Mouse (Mus musculus): ENCODE data around the gene Adig. TPM values are rescaled to one million over a fixed set of nuclear protein-coding genes. Genes with fewer than 3 reads are reported as not detected.

Adig gene
- total and polyA plus RNA-seq, 2 experiments from 2014 or later: not detected

DNA sequence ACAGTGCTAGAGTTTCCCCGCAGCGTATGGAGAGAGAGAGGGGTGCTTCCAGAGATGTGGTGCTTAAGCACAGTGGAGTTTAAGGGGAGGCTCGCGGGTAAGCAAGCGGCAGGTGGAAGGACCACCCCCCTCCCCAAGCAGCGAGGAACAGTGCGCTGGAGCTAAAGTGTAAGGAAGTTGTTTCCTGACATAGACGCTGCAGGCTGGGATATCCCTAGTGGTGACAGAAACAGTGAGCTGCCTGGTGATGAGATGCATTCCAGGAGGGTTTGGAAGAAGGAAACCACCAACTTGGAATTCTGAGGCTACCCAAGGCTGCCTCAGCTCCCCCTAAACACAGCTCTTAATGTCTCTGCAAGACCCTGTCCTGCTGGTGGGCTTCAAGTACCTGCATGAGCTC lies 53.4 kb downstream of the Adig start:
- peak overlapping the region; percentile 20 for H3K4me3 ChIP-seq (ENCODE audit: low read depth, low read length)
- H3K9me3 ChIP-seq (replicated peaks; ENCODE audit: control insufficient read depth, low read length): no peaks in the 10 kb centered on the region
- H3K36me3 ChIP-seq (replicated peaks; ENCODE audit: control insufficient read depth, insufficient read depth, low read length): no peaks in the 10 kb centered on the region
- DNase-seq (ENCODE audit: low spot score): no peak
- no peak overlapping the region for H3K9ac ChIP-seq (replicated peaks; ENCODE audit: low read depth, low read length)
- ATAC-seq (ENCODE audit: insufficient read depth, low read depth): no peak
- H3K27me3 ChIP-seq (ENCODE audit: control insufficient read depth, insufficient read depth, low read length): peaks cover 38% of the 10 kb centered on the region
- WGBS: 1% methylated on average over 8 of the region's 8 CpGs
- TF ChIP-seq EP300 (IDR thresholded peaks at IDR 0.05; ENCODE audit: low read depth) (no peak), CTCF (IDR thresholded peaks at IDR 0.05; ENCODE audit: low read depth) (no peak)
- 0 out of 2 replicates have a peak, but pooled peaks cover 3% of the 10 kb centered on the region for H3K4me1 ChIP-seq (ENCODE audit: control insufficient read depth, insufficient read depth)
- H3K27ac ChIP-seq (ENCODE audit: low read depth): no peak overlapping the region
- H3K4me2 ChIP-seq (ENCODE audit: low read depth, low read length): peak overlapping the region; percentile 49

DNA sequence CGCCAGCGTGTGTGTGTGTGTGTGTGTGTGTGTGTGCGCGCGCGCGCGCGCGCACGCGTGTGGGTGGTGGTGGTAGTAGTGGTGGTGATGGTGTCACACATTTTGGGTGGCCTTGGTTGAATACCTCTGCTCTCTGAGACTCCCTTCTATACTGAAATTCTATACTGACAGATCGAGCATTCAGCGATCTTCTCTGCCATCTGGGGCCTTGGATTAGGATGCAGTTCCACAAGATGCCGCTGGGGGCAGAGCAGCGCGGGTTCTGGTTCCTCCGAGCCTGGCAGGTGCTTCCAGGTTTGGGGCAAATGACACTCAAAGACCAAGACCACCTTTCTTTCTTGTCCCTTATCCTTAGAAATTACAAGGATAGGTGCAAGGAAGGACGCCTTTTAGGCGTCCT lies 53.8 kb downstream of the Adig start:
- WGBS: 1% methylated on average over 20 of the region's 20 CpGs
- DNase-seq (ENCODE audit: low spot score): peak; percentile 30
- TF ChIP-seq CTCF (IDR thresholded peaks at IDR 0.05; ENCODE audit: low read depth) (peak; percentile 71), EP300 (IDR thresholded peaks at IDR 0.05; ENCODE audit: low read depth) (no peak)
- Histone ChIP-seq H3K27ac (ENCODE audit: low read depth) (no peak overlapping the region), H3K4me3 (ENCODE audit: low read depth, low read length) (peak overlapping the region; percentile 20), H3K4me2 (ENCODE audit: low read depth, low read length) (peak overlapping the region; percentile 49), H3K4me1 (ENCODE audit: control insufficient read depth, insufficient read depth) (0 out of 2 replicates have a peak, but pooled peaks cover 3% of the 10 kb centered on the region), H3K9ac (replicated peaks; ENCODE audit: low read depth, low read length) (no peak overlapping the region), H3K36me3 (replicated peaks; ENCODE audit: control insufficient read depth, insufficient read depth, low read length) (no peaks in the 10 kb centered on the region), H3K9me3 (replicated peaks; ENCODE audit: control insufficient read depth, low read length) (no peaks in the 10 kb centered on the region), H3K27me3 (ENCODE audit: control insufficient read depth, insufficient read depth, low read length) (peaks cover 38% of the 10 kb centered on the region)
- no peak for ATAC-seq (ENCODE audit: insufficient read depth, low read depth)

DNA sequence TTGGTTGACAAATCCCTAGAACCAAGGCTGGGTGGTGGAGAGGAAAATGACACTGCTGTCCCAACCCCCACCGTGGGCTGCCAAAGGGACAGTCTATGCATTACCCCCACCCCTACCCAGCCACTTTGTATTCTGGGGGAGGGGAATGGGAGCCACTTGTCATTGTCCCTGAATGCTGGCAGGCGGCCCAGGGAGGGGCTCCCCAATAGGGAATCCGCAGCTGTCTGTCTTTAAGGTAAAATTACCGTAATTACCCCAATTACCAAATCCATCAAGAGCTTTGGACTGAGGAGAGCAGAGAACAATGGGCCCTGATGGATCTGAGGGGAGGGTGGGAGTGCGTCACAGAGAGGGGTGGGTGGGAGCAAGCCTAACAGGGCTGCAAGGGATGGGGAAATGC lies 54.3 kb downstream of the Adig start:
- peaks cover 34% of the 10 kb centered on the region for H3K27me3 ChIP-seq (ENCODE audit: control insufficient read depth, insufficient read depth, low read length)
- H3K9ac ChIP-seq (replicated peaks; ENCODE audit: low read depth, low read length): no peak overlapping the region
- WGBS: 14% methylated on average over 5 of the region's 5 CpGs
- no peaks in the 10 kb centered on the region for H3K36me3 ChIP-seq (replicated peaks; ENCODE audit: control insufficient read depth, insufficient read depth, low read length)
- DNase-seq (ENCODE audit: low spot score) (no peak), ATAC-seq (ENCODE audit: insufficient read depth, low read depth) (no peak)
- no peak overlapping the region for H3K27ac ChIP-seq (ENCODE audit: low read depth)
- 0 out of 2 replicates have a peak, but pooled peaks cover 3% of the 10 kb centered on the region for H3K4me1 ChIP-seq (ENCODE audit: control insufficient read depth, insufficient read depth)
- H3K9me3 ChIP-seq (replicated peaks; ENCODE audit: control insufficient read depth, low read length): no peaks in the 10 kb centered on the region
- TF ChIP-seq EP300 (IDR thresholded peaks at IDR 0.05; ENCODE audit: low read depth) (no peak), CTCF (IDR thresholded peaks at IDR 0.05; ENCODE audit: low read depth) (no peak)
- no peak overlapping the region for H3K4me3 ChIP-seq (ENCODE audit: low read depth, low read length)
- no peak overlapping the region for H3K4me2 ChIP-seq (ENCODE audit: low read depth, low read length)

Other genes with a start within 250 kb of the Adig start
- gene Bpi, start 244.5 kb upstream of the Adig start, total RNA-seq (2014; rRNA removed; ENCODE audit: low replicate concordance): not detected in 2 replicates
- not detected in 2 replicates for gene Bpi, start 244.5 kb upstream of the Adig start, polyA plus RNA-seq (2015; fragmentation: Nextera tagmentation; extraction: Ambion mirVana)
- 14.0 and 22.4 TPM in 2 replicates for gene Lbp, start 196.1 kb upstream of the Adig start, total RNA-seq (2014; rRNA removed; ENCODE audit: low replicate concordance)
- 12.8 and 15.6 TPM in 2 replicates for gene Lbp, start 196.1 kb upstream of the Adig start, polyA plus RNA-seq (2015; fragmentation: Nextera tagmentation; extraction: Ambion mirVana)
- gene Snhg11, start 127.0 kb upstream of the Adig start, total RNA-seq (2014; rRNA removed; ENCODE audit: low replicate concordance): 0.58 and 0.76 TPM in 2 replicates
- 0.18 and 0.71 TPM in 2 replicates for gene Snhg11, start 127.0 kb upstream of the Adig start, polyA plus RNA-seq (2015; fragmentation: Nextera tagmentation; extraction: Ambion mirVana)
- 22.9 and 23.8 TPM in 2 replicates for gene Ralgapb, start 92.8 kb upstream of the Adig start, total RNA-seq (2014; rRNA removed; ENCODE audit: low replicate concordance)
- 5.9 and 7.1 TPM in 2 replicates for gene Ralgapb, start 92.8 kb upstream of the Adig start, polyA plus RNA-seq (2015; fragmentation: Nextera tagmentation; extraction: Ambion mirVana)
- gene Arhgap40, start 10.2 kb downstream of the Adig start, total RNA-seq (2014; rRNA removed; ENCODE audit: low replicate concordance): 0.42 and 0.73 TPM in 2 replicates
- not detected in 2 replicates for gene Arhgap40, start 10.2 kb downstream of the Adig start, polyA plus RNA-seq (2015; fragmentation: Nextera tagmentation; extraction: Ambion mirVana)
- not detected in 2 replicates for gene Slc32a1, start 108.2 kb downstream of the Adig start, total RNA-seq (2014; rRNA removed; ENCODE audit: low replicate concordance)
- not detected in 2 replicates for gene Slc32a1, start 108.2 kb downstream of the Adig start, polyA plus RNA-seq (2015; fragmentation: Nextera tagmentation; extraction: Ambion mirVana)
- gene Actr5, start 122.3 kb downstream of the Adig start, total RNA-seq (2014; rRNA removed; ENCODE audit: low replicate concordance): 9.6 and 10.8 TPM in 2 replicates
- 2.9 and 3.8 TPM in 2 replicates for gene Actr5, start 122.3 kb downstream of the Adig start, polyA plus RNA-seq (2015; fragmentation: Nextera tagmentation; extraction: Ambion mirVana)
- 3.7 and 9.1 TPM in 2 replicates for gene Ppp1r16b, start 162.8 kb downstream of the Adig start, total RNA-seq (2014; rRNA removed; ENCODE audit: low replicate concordance)
- 5.0 and 5.1 TPM in 2 replicates for gene Ppp1r16b, start 162.8 kb downstream of the Adig start, polyA plus RNA-seq (2015; fragmentation: Nextera tagmentation; extraction: Ambion mirVana)